Mouse (Mus musculus): ENCODE results near the gene Foxc2.

The Foxc2 gene

DNA sequence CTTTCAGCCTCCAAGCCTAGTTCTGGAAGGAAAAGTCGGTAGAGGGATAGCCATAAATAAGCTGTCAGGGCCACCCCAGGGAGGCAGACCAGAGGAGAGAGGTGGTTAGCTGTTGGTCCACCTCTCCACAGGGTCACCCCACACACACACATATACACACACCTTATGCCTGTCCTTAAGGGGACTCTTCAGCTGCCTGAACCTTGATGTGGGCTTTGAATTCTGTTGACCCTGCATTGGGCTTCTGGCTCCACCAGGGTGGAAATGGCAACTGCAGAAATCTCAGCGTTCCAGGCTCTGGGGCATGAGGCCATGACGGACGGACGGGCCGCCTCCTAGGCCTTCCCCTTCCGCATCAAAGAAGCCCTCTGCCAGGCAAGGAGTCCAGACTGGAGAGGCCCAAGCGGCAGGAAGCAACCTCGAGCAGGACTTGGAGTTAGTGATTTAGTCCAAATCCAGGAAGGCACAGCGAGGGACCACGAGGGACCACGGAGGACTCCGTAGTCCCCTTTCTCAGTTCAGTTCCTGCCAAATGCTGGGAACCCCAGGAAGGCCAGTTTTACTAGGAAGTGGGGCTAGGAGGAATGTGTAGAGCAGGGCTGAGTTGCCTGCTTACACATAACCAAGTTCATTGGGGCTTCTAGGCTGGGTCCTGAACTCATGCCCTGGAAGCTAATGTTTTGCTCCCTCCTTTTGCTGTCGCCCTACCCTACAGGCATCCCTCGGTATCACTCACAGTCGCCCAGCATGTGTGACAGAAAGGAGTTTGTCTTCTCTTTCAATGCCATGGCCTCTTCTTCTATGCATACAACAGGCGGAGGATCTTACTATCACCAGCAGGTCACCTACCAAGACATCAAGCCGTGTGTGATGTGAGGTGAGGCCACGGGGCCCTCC is 29.7 kb upstream of the Foxc2 start:
- no peak for DNase-seq (ENCODE audit: low spot score)

DNA sequence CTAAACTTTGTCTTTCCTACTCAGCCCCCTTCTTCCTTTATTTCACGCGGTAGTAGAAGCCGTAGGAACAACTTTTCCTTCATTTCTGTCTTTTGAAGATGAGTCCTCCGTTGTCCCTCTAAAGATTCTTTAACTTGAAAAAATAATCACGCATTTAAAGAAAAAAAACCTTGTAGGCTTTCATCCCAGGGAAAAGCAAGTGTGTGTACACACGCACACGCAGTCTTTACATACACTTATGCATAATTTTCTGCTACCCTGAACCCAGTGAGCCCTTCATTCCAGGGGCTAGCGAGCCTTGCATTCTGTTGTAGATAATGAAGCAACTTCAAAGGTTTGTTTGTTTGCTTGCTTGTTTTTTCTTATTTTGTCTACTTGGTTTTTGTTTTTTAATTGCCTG is 27.7 kb upstream of the Foxc2 start:
- DNase-seq (ENCODE audit: low spot score) = no peak

DNA sequence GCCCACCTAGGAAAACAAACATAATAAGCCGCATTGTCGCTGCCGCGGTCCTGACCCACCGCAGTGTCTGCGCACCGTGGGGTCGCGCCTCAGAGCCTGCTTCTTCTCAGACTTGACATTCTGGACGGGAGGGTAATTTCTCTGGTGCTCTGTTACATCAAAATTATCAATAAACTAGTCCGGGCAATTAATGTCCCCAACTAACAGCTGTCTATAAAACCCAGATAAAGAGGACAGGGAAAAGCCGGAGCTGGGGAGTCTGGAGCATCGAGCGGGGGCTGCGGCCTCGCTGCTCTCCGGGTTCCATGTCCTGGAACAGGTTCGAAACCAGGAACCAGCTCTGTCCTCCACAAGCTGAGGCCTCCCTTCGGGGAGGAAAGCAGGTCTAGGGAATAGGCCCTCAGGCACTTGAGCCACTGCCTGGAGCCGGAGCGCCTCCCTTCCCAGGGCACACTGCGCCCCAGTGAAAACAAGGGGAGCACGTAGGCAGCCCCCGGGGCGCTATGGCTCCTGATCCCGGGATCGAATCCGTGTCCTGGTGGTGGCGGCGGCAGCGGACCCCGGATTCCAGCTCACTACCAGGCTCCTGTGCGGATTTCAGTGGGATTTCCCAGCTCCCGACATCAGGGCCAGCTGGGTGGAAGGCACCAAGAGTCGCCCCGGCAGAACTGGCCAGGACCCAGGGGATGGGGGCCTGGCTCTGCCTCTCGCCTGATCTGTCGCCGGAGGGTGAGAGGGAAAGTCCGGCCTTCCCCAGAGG is 26.9 kb upstream of the Foxc2 start:
- DNase-seq (ENCODE audit: low spot score) = no peak

DNA sequence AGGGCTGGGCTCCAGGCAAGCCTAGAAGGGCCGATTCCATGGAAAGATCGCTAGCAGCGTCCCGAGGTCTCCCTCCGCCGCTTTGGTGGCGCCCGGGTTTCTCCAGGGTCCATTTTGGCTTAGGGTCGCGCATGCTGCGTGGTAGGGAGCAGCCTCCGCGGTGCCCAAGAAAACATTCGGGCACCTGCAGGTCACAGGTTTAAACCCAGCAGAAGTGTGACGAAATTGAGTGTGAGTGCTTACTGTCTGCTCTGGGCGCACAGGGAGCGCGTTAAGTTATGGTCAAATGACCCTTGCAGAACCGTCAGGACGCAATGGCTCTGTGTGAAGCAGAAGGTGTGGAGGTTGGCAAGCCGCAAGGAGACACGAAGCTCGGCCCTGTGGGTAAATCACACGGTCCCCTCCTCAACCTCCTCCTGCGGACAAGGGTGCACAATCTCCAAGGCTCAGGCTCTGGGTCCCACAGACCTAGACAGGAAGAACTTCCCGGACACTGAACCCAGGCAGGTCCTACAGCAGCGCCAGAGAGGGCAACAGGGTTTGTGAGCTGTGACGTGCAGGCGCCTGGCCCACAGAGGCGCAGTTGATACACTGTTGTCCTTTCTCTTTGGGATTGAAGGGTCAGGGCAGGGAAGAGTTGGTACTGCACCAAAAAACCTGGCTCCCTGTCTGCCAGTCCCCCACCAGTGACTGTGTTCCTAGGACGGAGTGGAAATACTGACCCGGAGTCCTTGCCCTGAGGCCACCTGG is 26.2 kb upstream of the Foxc2 start:
- no peak for DNase-seq (ENCODE audit: low spot score)

DNA sequence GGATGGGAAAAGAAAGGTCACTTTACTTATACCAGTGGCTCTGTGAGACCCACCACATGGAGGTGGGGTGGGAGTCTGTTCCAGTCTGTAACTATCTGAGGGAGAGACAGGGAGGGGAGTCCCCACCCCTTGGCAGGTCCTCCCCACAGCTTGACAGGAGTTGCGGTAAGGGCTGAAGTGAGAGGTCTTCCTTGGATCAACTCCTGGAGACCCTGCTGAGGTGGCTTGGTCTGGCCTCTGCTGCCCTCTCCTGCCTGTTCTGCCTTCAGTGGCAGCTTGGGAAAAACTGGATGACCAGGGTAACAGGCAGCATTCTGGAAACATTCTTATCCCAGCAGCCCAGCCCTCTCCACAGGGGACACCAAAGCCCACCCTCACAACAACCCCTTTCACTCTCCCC is 25.3 kb upstream of the Foxc2 start:
- DNase-seq (ENCODE audit: low spot score) = no peak

DNA sequence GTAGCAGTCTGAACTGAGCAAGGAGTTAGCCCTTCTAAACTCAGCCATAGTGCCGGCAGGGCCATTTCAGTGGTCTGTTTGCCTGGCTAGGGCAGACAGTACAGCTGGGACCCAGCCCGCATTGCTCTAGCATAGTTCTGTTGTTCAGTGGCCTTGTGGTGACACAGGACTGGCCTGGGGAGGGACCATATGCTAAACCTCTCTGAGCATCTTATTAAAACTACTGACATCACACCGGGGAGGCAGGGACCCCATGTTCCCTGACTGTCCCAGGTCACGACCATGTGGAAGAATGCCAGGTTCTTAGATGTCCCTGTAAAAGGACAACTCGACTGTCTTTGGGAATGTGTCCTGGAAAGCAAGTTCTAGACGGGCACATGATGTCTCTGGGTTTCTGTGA is 23.8 kb upstream of the Foxc2 start:
- no peak for DNase-seq (ENCODE audit: low spot score)

DNA sequence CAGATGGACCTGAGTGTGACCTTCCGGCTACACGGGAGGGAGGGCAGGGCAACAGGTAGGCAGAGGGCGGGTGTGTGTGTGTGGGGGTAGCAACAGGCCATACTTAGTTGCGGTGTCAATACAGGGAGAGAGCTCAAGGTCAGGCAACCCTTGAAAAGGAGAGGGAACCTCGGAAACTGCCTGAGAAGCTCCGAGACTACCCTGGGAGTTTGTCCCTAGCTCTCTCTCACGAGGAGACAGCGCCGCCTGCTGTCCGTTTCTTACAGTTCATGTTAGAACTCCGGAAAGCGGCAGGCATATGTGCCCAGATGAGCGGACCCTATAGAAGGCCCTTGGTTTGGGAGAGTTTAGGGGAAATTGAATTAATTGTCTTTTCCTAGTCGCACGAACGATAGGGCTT is 23.3 kb upstream of the Foxc2 start:
- peak; percentile 88 for DNase-seq (ENCODE audit: low spot score)

DNA sequence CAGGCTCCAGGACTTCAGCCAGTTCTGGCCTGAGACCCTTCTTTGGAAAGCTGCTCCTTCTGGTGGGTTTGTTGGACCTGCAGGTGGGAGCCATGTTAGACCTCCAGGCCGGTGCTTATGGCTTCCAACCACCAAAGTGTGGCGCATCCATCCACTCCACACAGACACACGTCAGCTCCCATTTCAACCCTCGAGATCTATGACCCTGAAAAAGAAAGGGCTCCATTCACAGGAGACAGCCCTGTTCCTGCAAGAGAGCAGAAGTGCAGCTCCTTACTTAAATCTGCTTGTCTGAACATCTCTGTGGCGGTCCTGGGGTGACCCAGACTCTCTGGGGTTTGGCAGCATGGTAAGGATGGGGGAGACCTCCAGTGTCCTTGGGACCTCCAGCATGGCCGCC is 22.5 kb upstream of the Foxc2 start:
- DNase-seq (ENCODE audit: low spot score) = no peak

DNA sequence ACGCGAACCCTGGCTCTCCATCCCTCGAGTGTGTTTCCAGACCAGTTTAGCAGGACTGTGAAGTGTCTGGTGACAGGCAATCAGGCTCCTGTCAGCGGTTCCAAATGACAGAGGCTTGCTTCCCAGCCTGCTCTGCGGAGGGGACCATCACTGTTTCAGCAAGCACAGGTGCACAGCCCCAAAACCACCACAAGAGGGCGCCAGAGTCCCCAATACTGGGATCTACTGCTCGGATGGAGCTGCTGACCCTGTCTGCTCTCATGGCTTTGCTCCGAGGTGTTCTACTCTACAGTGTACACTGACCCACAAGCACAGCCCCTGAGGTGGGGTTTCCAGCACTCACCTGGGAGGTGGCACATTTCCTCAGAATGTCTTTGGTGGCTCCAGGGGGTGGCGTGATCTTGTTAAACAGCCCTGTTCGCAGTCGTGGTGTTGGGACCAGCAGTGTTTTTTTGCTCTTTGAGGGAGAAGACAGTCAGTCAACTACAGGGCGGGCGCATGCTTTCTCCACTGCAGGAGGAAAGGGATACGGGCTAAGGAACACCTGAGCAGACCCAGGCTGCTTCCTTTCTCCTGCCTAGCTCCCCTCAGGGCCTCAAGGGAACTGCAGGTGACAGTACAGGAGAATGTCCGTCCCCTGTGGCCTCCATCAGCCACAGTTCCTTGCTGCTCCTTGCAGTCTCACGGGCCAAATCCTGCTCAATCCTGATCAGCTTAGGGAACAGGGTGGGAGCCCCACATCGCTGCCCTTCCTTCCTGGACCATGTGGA is 11.7 kb upstream of the Foxc2 start:
- DNase-seq (ENCODE audit: low spot score) = no peak

DNA sequence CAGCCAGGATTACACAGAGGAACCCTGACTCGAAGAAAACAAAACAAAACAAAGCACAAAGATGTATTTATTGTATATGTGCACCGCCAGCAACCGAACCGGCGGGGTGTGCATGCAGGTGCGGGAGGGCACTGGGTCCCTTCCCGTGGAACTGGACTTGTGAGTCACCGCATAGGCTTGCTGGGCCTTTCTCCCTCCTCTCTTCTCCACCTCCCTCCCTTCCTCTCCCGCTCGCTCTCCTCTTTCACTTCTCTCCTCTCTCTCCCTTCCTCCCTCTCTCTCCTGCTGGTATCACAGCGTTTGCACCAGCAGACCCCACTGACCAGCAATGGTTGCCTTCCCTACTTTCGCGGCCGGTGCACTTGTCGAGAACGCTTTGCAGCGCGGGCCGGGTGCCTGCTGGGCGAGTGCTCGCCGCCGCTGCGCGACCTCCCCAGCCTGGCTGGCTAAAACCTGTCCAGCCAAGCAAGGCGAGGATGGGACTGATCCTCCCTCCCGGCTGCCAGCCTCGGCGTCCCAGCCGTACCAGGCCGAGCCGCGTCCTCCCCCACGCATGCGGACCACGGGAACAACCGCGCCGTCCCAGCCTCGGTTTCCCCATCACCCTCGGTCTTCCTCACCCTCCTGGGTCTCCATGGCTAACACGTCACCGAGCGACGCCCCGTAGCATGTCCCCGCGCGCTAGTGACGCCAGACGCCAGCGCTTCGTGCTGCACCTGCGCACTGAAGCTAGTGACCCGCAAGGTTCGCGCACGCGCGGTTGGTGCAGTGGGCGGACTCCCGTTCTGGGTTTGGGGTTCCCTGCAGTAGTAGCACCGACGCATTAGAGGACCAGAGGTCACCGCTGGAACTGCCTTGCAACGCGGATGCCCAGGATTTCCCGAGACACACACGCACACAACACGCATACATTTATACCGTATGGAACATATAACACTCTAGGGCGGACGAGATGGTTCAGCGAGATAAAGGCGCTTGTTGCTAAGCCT is 8.0 kb upstream of the Foxc2 start, which contains the start of gene Mthfsd:
Mthfsd (minus strand) TSS at position 725 of the 989 bp plus-strand sequence.
- peak; percentile 97 for DNase-seq (ENCODE audit: low spot score)

DNA sequence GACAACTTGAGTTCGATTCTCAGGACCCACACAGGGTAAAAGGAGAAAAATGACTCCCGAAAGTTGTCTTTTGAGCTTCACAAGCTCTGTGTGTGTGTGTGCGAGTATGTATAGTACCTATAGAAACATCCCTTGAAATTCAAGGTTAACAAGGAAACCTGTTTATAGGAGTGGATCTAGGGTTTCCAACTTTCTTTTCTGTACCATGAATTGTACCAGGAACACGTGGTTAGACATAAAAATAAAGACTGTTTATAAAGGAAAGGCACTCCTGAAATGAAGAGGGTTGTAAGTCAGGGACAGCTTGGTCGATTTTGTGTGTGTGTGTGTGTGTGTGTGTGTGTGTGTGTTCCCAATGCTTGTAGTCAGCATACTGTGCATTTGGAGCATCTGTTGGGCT is 7.3 kb upstream of the Foxc2 start:
- no peak for DNase-seq (ENCODE audit: low spot score)

DNA sequence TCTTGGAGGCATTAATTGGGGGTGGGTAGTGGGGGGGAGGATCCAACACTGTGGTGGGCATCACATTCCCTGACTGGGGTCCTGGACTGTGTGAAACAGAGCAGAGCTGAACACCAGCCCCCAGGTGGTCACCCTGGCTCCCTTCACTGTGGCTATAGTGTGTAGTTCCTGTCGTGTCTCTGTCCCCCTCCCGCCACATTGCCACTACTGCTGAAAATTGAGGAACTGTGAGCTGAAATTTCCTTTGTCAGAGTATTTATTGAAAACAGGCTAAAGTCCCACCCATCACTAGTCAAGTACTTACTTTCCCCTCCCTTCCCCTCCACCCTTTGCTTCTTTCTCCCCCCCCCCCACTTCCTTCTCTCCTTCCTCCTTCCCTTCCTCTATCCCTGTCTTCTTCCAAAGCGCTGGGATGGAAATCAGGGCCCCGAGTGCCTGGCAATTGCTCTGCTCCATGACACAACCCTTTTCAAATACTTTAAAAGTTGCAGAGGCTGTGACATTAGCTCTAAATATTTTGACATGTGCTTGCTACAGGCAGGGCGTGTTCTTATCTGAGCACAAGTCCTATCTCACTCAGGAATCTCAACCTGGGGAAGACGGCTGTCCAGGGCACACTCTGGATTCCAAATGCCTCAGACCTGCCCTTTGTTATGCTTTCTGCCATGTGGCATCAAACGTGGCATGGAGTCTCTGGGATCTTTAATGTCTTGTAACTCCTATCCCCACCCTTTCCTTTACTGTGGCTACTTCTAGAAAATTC is 4.6 kb upstream of the Foxc2 start:
- DNase-seq (ENCODE audit: low spot score) = no peak

DNA sequence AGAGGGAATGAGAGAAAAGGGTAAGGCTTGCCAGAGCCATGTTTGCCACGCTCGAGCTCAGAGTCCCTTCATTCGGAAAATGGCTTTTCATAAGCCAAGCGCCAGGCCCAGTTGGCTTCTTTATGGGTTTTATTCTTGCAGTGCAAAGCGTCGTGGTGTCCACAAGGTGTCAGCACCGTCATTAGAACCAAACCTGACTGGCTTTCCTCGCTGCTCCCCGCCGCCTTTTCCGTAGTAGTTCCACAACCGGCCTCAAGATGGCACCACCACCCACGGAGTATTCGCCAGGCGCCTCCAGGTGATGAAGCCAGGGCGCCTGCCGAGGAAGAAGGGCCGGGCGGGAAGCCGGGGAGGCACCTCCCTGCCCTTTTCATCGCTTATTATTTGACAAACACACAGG is 2.7 kb upstream of the Foxc2 start:
- DNase-seq (ENCODE audit: low spot score) = peak; percentile 93

DNA sequence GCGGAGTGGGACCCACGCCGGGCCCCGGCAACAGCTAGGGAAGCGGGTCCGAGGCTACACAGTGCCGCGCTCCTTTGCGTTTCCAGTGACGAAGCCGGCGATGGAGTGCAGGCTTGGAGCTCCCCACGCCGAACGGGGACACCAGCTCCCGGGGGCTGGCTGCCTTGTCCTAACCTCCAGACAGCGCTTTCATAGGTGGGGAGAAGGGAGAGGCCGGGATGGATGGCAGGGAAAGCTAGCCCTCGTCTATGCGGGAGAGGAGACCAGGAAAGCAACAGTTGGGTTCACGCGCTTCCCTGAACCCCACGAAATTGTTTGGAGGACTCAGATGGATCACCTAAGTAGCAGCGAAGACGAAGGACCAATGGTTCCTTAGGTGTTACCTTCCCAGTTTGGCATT is 835 bp upstream of the Foxc2 start:
- DNase-seq (ENCODE audit: low spot score) = no peak

DNA sequence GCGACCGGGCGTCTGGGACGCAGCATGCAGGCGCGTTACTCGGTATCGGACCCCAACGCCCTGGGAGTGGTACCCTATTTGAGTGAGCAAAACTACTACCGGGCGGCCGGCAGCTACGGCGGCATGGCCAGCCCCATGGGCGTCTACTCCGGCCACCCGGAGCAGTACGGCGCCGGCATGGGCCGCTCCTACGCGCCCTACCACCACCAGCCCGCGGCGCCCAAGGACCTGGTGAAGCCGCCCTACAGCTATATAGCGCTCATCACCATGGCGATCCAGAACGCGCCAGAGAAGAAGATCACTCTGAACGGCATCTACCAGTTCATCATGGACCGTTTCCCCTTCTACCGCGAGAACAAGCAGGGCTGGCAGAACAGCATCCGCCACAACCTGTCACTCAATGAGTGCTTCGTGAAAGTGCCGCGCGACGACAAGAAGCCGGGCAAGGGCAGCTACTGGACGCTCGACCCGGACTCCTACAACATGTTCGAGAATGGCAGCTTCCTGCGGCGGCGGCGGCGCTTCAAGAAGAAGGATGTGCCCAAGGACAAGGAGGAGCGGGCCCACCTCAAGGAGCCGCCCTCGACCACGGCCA is 717 bp downstream of the Foxc2 start:
- no peak for DNase-seq (ENCODE audit: low spot score)

DNA sequence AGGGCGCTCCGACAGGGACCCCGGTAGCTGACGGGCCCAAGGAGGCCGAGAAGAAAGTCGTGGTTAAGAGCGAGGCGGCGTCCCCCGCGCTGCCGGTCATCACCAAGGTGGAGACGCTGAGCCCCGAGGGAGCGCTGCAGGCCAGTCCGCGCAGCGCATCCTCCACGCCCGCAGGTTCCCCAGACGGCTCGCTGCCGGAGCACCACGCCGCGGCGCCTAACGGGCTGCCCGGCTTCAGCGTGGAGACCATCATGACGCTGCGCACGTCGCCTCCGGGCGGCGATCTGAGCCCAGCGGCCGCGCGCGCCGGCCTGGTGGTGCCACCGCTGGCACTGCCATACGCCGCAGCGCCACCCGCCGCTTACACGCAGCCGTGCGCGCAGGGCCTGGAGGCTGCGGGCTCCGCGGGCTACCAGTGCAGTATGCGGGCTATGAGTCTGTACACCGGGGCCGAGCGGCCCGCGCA is 1.2 kb downstream of the Foxc2 start:
- no peak for DNase-seq (ENCODE audit: low spot score)

DNA sequence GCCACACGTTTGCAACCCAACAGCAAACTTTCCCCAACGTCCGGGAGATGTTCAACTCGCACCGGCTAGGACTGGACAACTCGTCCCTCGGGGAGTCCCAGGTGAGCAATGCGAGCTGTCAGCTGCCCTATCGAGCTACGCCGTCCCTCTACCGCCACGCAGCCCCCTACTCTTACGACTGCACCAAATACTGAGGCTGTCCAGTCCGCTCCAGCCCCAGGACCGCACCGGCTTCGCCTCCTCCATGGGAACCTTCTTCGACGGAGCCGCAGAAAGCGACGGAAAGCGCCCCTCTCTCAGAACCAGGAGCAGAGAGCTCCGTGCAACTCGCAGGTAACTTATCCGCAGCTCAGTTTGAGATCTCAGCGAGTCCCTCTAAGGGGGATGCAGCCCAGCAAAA is 1.9 kb downstream of the Foxc2 start:
- DNase-seq (ENCODE audit: low spot score) = no peak

DNA sequence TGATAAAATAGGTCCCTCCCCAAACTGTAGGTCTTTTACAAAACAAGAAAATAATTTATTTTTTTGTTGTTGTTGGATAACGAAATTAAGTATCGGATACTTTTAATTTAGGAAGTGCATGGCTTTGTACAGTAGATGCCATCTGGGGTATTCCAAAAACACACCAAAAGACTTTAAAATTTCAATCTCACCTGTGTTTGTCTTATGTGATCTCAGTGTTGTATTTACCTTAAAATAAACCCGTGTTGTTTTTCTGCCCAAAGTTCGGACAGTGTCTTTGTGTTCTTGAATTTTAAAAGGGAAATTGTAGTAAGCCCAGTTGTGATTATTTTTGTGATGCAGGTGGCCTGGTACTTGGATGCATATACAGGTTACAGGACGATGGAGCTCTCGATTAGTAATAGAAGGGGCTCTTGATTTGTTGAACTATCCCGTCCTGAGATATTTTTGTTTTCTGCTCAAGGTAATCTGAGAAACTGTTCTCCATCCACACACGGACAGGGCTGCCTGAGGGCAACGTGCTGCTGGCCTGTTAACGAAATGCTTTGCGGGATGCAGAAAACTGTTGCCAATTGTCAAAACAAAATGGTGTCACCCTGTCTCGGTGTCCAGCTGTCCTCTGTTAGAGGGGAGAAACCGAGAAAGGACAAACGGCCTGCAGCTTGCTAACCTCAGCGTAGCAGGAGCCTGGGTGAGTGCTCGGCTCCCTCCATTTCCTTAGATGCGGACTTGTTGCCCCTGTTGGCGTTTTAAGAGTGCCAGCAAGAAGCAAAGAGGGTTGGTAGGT is 2.9 kb downstream of the Foxc2 start:
- DNase-seq (ENCODE audit: low spot score) = no peak
